Mouse (Mus musculus) hindbrain, embryonic 13.5 days (tissue): ENCODE results near the gene 1700029J07Rik. TPM values are rescaled to one million over a fixed set of nuclear protein-coding genes. Genes with fewer than 3 reads are reported as not detected.

ENCODE experiments used
- polyA plus RNA-seq: library from polyadenylated mRNA; unstranded; fragments of >200 nt; fragmentation: Nextera tagmentation; extraction: Ambion mirVana; gene quantifications from 2 replicates; pipeline ENCODE4 v1.2.1, GENCODE M21; 2015

Gene 1700029J07Rik
- polyA plus RNA-seq, 1 experiment from 2014 or later: 5.6 TPM

Other genes starting within 250 kb of the 1700029J07Rik start
- gene Pdlim3, start 89.8 kb downstream of the 1700029J07Rik start, polyA plus RNA-seq: 18.1 and 20.0 TPM in 2 replicates
- 0.06 and 0.19 TPM in 2 replicates for gene Ccdc110, start 40.6 kb downstream of the 1700029J07Rik start, polyA plus RNA-seq
- gene Ufsp2, start 276 bp upstream of the 1700029J07Rik start, polyA plus RNA-seq: 67.4 and 70.4 TPM in 2 replicates
- 0.48 and 0.65 TPM in 2 replicates for gene Lrp2bp, start 24.1 kb upstream of the 1700029J07Rik start, polyA plus RNA-seq
- 31.2 and 32.0 TPM in 2 replicates for gene Ankrd37, start 30.5 kb upstream of the 1700029J07Rik start, polyA plus RNA-seq
- gene Cfap97, start 176.5 kb upstream of the 1700029J07Rik start, polyA plus RNA-seq: 29.2 and 30.5 TPM in 2 replicates
- 6.4 TPM in 2 replicates for gene Snx25, start 176.9 kb upstream of the 1700029J07Rik start, polyA plus RNA-seq
- gene Slc25a4, start 236.0 kb upstream of the 1700029J07Rik start, polyA plus RNA-seq: 799 and 807 TPM in 2 replicates